ENCODE assay signal across 9 mouse cellular contexts in the genomic region with DNA sequence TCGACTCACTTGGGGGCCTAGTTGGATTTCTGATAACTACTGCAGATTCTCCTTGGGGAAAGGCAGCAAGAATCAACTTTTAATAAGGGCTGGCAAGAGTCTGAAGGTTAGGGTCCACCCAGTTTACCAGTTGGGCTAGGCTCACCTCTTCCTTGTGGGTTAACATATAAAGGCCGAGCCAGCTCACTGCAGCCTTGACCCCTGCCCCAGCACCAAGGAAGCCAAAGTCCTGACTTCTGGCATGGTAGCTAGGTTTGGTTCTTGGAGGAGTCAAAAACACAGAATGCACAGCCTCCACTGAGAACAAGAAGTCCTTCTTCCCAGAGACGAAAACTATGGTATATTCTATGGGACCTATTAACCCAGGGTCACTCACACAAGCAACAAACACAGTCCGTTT. TPM values are rescaled to one million over a fixed set of nuclear protein-coding genes. Genes with fewer than 3 reads are reported as not detected.
A peak's percentile ranks its signal among the peaks of the same experiment; 100 is the strongest.
DNase-seq lines count a peak whose midpoint lies in the region; ATAC-seq and TF ChIP-seq lines count a peak whose summit lies in the region.
"Had no signal": no experiment of that assay in that cellular context is flagged by ENCODE, and none has a peak within 500 bp of the region (broad histone marks: within the 10 kb centered on the region; RNA-seq: fewer than 3 reads in every experiment).

No protein-coding gene starts in this region.

- no peak overlapping the region for H3K27ac ChIP-seq in embryonic facial prominence, embryonic 10.5 days (replicated peaks)
- peak overlapping the region; percentile 63 for H3K27ac ChIP-seq in kidney, adult 2 months (ENCODE audit: insufficient read depth, low read depth, low read length)
- H3K27ac ChIP-seq in liver, embryonic 14.5 days = no peak overlapping the region

- DNase-seq in kidney, adult 11 months = peak; percentile 63
- DNase-seq in kidney, postnatal 4 days = no peak
- DNase-seq in embryonic facial prominence, embryonic 10.5 days (ENCODE audit: low spot score) = no peak
- DNase-seq in kidney, adult 2 months = peak; percentile 75
- no peak for DNase-seq in liver, embryonic 14.5 days (ENCODE audit: low read depth in 3 of 3, low spot score in 3 of 3)
- DNase-seq in left cerebral cortex, postnatal 14 days (ENCODE audit: low spot score in 2 of 2) = no peak
- no peak for DNase-seq in embryo, embryonic 10.5 days (ENCODE audit: low spot score)
- no peak for DNase-seq in cerebellum, adult 11 months
- DNase-seq: cerebellum, adult 11-12 months had no signal

- TF ChIP-seq POLR2A in kidney, adult 2 months (IDR thresholded peaks at IDR 0.05; ENCODE audit: low read depth, low read length) = no peak

- no peak for TF ChIP-seq EP300 in liver, embryonic 14.5 days (IDR thresholded peaks at IDR 0.05; ENCODE audit: low read depth)

- no peaks in the 10 kb centered on the region for H3K9me3 ChIP-seq in embryonic facial prominence, embryonic 10.5 days
- no peaks in the 10 kb centered on the region for H3K9me3 ChIP-seq in liver, embryonic 14.5 days (ENCODE audit: control insufficient read depth, low read length)

- H3K4me3 ChIP-seq in embryonic facial prominence, embryonic 10.5 days = peak overlapping the region; percentile 71; the same call in 1 of the 2 replicates
- no peak overlapping the region for H3K4me3 ChIP-seq in kidney, adult 2 months (ENCODE audit: insufficient read depth, low read depth, low read length)
- peak overlapping the region in 1 of 2 experiments; percentile 56; a peak in 1 of 4 replicates for H3K4me3 ChIP-seq in liver, embryonic 14.5 days (ENCODE audit: insufficient read depth in 1 of 2, low read depth in 2 of 2, low read length in 2 of 2)

- intact Hi-C loops in left cerebral cortex, postnatal 14 days (cut with DNase I) = no loop called here

- H3K36me3 ChIP-seq in embryonic facial prominence, embryonic 10.5 days (replicated peaks) = peaks cover 44% of the 10 kb centered on the region
- peaks cover 4% of the 10 kb centered on the region; the same call in 1 of the 2 replicates for H3K36me3 ChIP-seq in kidney, adult 2 months (ENCODE audit: control insufficient read depth, insufficient read depth, low read length)
- H3K36me3 ChIP-seq in liver, embryonic 14.5 days (replicated peaks; ENCODE audit: control insufficient read depth, insufficient read depth, low read depth) = peaks cover 31% of the 10 kb centered on the region

- peaks cover 23% of the 10 kb centered on the region for H3K4me1 ChIP-seq in embryonic facial prominence, embryonic 10.5 days
- peaks cover 12% of the 10 kb centered on the region for H3K4me1 ChIP-seq in kidney, adult 2 months (ENCODE audit: control insufficient read depth, insufficient read depth, low read length)
- peaks cover 4 to 9% of the 10 kb centered on the region in 2 experiments for H3K4me1 ChIP-seq in liver, embryonic 14.5 days (replicated peaks; ENCODE audit: control insufficient read depth in 2 of 2, insufficient read depth in 2 of 2, low read length in 1 of 2)

- no peaks in the 10 kb centered on the region for H3K27me3 ChIP-seq in embryonic facial prominence, embryonic 10.5 days (replicated peaks; ENCODE audit: low read depth, poor library complexity, severe bottlenecking)
- H3K27me3 ChIP-seq in kidney, adult 2 months (replicated peaks; ENCODE audit: control insufficient read depth, insufficient read depth, low read length) = no peaks in the 10 kb centered on the region
- no peaks in the 10 kb centered on the region for H3K27me3 ChIP-seq in liver, embryonic 14.5 days (ENCODE audit: control insufficient read depth, insufficient read depth, low read length)

- peak overlapping the region; percentile 82 for H3K4me2 ChIP-seq in liver, embryonic 14.5 days (ENCODE audit: low read depth)

- no peak for ATAC-seq in liver, embryonic 14.5 days (ENCODE audit: insufficient read depth)

- 66% methylated on average over 4 of the region's 4 CpGs for WGBS in embryonic facial prominence, embryonic 10.5 days
- WGBS in kidney, adult 2 months = 42% methylated on average over 4 of the region's 4 CpGs
- 53% methylated on average over 4 of the region's 4 CpGs for WGBS in liver, embryonic 14.5 days (ENCODE audit: insufficient replicate concordance)

- peak overlapping the region; percentile 3; the same call in 1 of the 2 replicates for H3K9ac ChIP-seq in liver, embryonic 14.5 days (replicated peaks)

- no peak for TF ChIP-seq CTCF in kidney, adult 2 months (conservative IDR thresholded peaks at IDR 0.05; ENCODE audit: insufficient read depth, insufficient read length, low read depth, low read length)
- TF ChIP-seq CTCF in liver, embryonic 14.5 days (IDR thresholded peaks at IDR 0.05; ENCODE audit: low read depth) = no peak

RNA-seq across cellular contexts. Expression of a gene that starts 0.4 kb away (rescaled TPM):
- 2.0 and 3.1 TPM in 2 replicates for polyA plus RNA-seq in embryonic facial prominence, embryonic 10.5 days (2016; fragmentation: Nextera tagmentation; extraction: Ambion mirVana)
- 5.0 and 5.5 TPM in 2 replicates for polyA plus RNA-seq in kidney, adult 2 months (2012; rRNA removed)
- polyA plus RNA-seq in liver, embryonic 14.5 days (2012; rRNA removed) = 0.46 and 0.53 TPM in 2 replicates
- 0.77 and 0.93 TPM in 2 replicates for polyA plus RNA-seq in liver, embryonic 14.5 days (2014; fragmentation: Nextera tagmentation; extraction: Ambion mirVana)
- total RNA-seq in left cerebral cortex, postnatal 14 days (2021) = 1 to 10 TPM in 1 of 2 experiments, under 1 TPM in 1; 0.79 to 1.0 TPM

RNA-seq across cellular contexts. Expression of a gene that starts 16.1 kb away (rescaled TPM):
- polyA plus RNA-seq in embryonic facial prominence, embryonic 10.5 days (2016; fragmentation: Nextera tagmentation; extraction: Ambion mirVana) = 37.1 and 38.9 TPM in 2 replicates
- 68.8 and 101 TPM in 2 replicates for polyA plus RNA-seq in kidney, adult 2 months (2012; rRNA removed)
- polyA plus RNA-seq in liver, embryonic 14.5 days (2012; rRNA removed) = 11.9 and 14.8 TPM in 2 replicates
- 11.0 and 12.0 TPM in 2 replicates for polyA plus RNA-seq in liver, embryonic 14.5 days (2014; fragmentation: Nextera tagmentation; extraction: Ambion mirVana)
- 1 to 10 TPM; 6.5 to 7.0 TPM for total RNA-seq in left cerebral cortex, postnatal 14 days (2021)

RNA-seq across cellular contexts. Expression of a gene that starts 38.9 kb away (rescaled TPM):
- 262 and 263 TPM in 2 replicates for polyA plus RNA-seq in embryonic facial prominence, embryonic 10.5 days (2016; fragmentation: Nextera tagmentation; extraction: Ambion mirVana)
- 40.4 and 51.0 TPM in 2 replicates for polyA plus RNA-seq in kidney, adult 2 months (2012; rRNA removed)
- 39.2 and 62.6 TPM in 2 replicates for polyA plus RNA-seq in liver, embryonic 14.5 days (2012; rRNA removed)
- polyA plus RNA-seq in liver, embryonic 14.5 days (2014; fragmentation: Nextera tagmentation; extraction: Ambion mirVana) = 77.9 and 84.2 TPM in 2 replicates
- 100 to 1,000 TPM; 129 to 147 TPM for total RNA-seq in left cerebral cortex, postnatal 14 days (2021)

RNA-seq across cellular contexts. Expression of a gene that starts 59.9 kb away (rescaled TPM):
- 43.8 and 44.5 TPM in 2 replicates for polyA plus RNA-seq in embryonic facial prominence, embryonic 10.5 days (2016; fragmentation: Nextera tagmentation; extraction: Ambion mirVana)
- polyA plus RNA-seq in kidney, adult 2 months (2012; rRNA removed) = 38.3 and 38.9 TPM in 2 replicates
- 4.3 and 5.6 TPM in 2 replicates for polyA plus RNA-seq in liver, embryonic 14.5 days (2012; rRNA removed)
- 8.2 and 9.0 TPM in 2 replicates for polyA plus RNA-seq in liver, embryonic 14.5 days (2014; fragmentation: Nextera tagmentation; extraction: Ambion mirVana)
- total RNA-seq in left cerebral cortex, postnatal 14 days (2021) = 10 to 100 TPM; 26.5 to 28.8 TPM

Comparison
In these comparisons a context has a peak if more than half of its experiments do, and no peak if none do; other contexts are left out.
1. DNase-seq: peak in kidney, adult 11 months (single experiment) and kidney, adult 2 months (single experiment); none in kidney, postnatal 4 days (0 of 2), embryonic facial prominence, embryonic 10.5 days (single experiment), liver, embryonic 14.5 days (0 of 3), left cerebral cortex, postnatal 14 days (0 of 2), embryo, embryonic 10.5 days (single experiment) and cerebellum, adult 11 months (single experiment).